Mouse (Mus musculus) neural tube, embryonic 13.5 days (tissue): Measurements from ENCODE around the gene Irak2. TPM values are rescaled to one million over a fixed set of nuclear protein-coding genes. Genes with fewer than 3 reads are reported as not detected.
A peak's percentile ranks its signal among the peaks of the same experiment; 100 is the strongest.

Source experiments
- ATAC-seq: fragments of 200-750 bp; cut with Nextera tagmentation; 2 replicates; pipeline ENCODE4 v1.8.0; 2017; ENCODE audit warnings: low read depth, mild to moderate bottlenecking, moderate TSS enrichment, moderate library complexity
- H3K27ac ChIP-seq: fragments of 300-500 bp; sonication (generic); replicated peaks from 2 replicates; pipeline ENCODE4 v1.5.1; 2015; ENCODE audit warnings: moderate library complexity, mild to moderate bottlenecking, inconsistent platforms
- H3K27me3 ChIP-seq: fragments of 300-500 bp; sonication (generic); 2 replicates; pipeline ENCODE4 v1.6.1; 2015; ENCODE audit warnings: mild to moderate bottlenecking, inconsistent platforms
- H3K36me3 ChIP-seq: fragments of 300-500 bp; sonication (generic); 2 replicates; pipeline ENCODE4 v1.6.1; 2015; ENCODE audit warnings: mild to moderate bottlenecking, inconsistent platforms
- H3K4me1 ChIP-seq: fragments of 300-500 bp; sonication (generic); replicated peaks from 2 replicates; pipeline ENCODE4 v1.6.1; 2015; ENCODE audit warnings: inconsistent platforms
- H3K4me2 ChIP-seq: fragments of 300-500 bp; sonication (generic); 2 replicates; pipeline ENCODE4 v1.6.1; 2015; ENCODE audit warnings: inconsistent platforms, mild to moderate bottlenecking, moderate library complexity
- H3K4me3 ChIP-seq: fragments of 300-500 bp; sonication (generic); 2 replicates; pipeline ENCODE4 v1.5.1; 2015; ENCODE audit warnings: mild to moderate bottlenecking, inconsistent platforms
- H3K9ac ChIP-seq: fragments of 300-500 bp; sonication (generic); 2 replicates; pipeline ENCODE4 v1.6.1; 2015; ENCODE audit warnings: moderate library complexity, mild to moderate bottlenecking, inconsistent platforms
- H3K9me3 ChIP-seq: fragments of 300-500 bp; sonication (generic); 2 replicates; pipeline ENCODE4 v1.6.1; 2016; ENCODE audit warnings: inconsistent platforms
- WGBS: fragments of 180-500 bp; shearing (Covaris S2); methylation state at CpG from one replicate; pipeline ENCODE4 v1.1.7; 2015; 5-methylcytosine and 5-hydroxymethylcytosine counted together
- microRNA-seq: library from miRNA; unstranded; fragments of <30 nt; microRNA quantifications from one replicate; pipeline ENCODE4, GENCODE M21; 2016
- polyA plus RNA-seq: library from polyadenylated mRNA; unstranded; fragments of >200 nt; fragmentation: Nextera tagmentation; extraction: Ambion mirVana; gene quantifications from 2 replicates; pipeline ENCODE4 v1.2.1, GENCODE M21; 2015

Irak2 gene
- polyA plus RNA-seq, 1 experiment from 2014 or later: 2.5 TPM

DNA sequence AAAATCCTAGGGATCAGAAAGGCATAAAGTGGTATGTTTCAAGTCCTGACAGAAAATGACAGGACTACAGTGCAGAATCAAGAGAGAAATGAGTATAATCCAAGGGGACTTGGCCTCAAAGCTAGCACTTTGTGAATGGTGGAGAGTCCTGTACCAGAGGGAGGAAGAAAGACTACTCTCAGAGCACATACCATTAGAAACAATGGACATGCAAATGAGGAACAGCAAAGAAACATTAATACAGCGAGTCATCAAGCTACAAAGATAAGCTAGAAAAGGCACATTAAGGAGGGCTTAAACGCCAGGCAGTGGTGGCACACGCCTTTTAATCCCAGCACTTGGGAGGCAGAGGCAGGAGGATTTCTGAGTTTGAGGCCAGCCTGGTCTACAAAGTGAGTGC lies 93.0 kb downstream of the Irak2 start:
- Histone ChIP-seq H3K9ac (no peak overlapping the region), H3K4me3 (no peak overlapping the region)
- 94% methylated on average over 3 of the region's 3 CpGs for WGBS

DNA sequence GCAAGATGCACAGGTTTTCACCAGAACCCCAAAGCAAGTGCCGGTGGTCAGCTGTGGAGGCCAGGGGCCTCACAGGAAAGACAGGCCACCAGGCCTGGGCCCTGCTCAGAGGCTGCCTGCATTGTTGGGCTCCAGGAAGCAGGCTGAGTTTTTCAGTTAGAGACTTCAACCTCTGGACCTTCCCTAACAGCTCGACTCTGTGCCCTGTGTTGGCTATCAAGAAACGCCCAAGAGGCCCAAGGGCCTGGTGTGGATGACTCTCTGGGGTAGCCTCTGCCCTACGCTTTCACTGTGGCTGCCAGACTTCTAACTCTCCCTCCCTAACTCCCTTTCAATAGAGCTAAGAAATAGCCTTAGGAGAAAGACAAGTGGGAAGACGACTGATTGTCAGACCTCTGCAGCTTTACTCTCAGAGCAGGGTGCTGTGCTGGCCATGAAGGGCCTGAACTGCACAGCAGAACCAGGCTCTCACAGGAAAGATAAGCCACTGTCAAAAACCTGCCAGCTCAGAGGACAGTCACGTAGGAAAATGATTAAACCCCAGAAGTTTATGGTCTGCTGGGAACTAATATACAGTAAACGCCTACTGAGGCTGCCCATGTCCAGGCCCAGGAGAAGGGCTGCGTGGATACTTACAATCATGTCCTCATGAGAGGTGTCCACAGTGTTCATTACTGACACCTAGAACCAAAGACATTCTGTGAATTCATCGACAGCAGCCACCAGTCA lies 99.2 kb downstream of the Irak2 start:
- Histone ChIP-seq H3K4me2 (no peak overlapping the region), H3K9me3 (no peaks in the 10 kb centered on the region), H3K27ac (no peak overlapping the region), H3K27me3 (no peaks in the 10 kb centered on the region), H3K4me3 (no peak overlapping the region), H3K36me3 (peaks cover 58% of the 10 kb centered on the region), H3K9ac (no peak overlapping the region), H3K4me1 (peaks cover 20% of the 10 kb centered on the region)
- 94% methylated on average over 9 of the region's 9 CpGs for WGBS
- ATAC-seq: no peak

More for the DNA sequence above, 93.0 kb downstream of the Irak2 start:
- ATAC-seq: no peak
- H3K4me1 ChIP-seq: no peaks in the 10 kb centered on the region
- no peaks in the 10 kb centered on the region for H3K27me3 ChIP-seq
- no peak overlapping the region for H3K4me2 ChIP-seq
- H3K36me3 ChIP-seq: peaks cover 98% of the 10 kb centered on the region
- no peak overlapping the region for H3K27ac ChIP-seq
- H3K9me3 ChIP-seq: no peaks in the 10 kb centered on the region

DNA sequence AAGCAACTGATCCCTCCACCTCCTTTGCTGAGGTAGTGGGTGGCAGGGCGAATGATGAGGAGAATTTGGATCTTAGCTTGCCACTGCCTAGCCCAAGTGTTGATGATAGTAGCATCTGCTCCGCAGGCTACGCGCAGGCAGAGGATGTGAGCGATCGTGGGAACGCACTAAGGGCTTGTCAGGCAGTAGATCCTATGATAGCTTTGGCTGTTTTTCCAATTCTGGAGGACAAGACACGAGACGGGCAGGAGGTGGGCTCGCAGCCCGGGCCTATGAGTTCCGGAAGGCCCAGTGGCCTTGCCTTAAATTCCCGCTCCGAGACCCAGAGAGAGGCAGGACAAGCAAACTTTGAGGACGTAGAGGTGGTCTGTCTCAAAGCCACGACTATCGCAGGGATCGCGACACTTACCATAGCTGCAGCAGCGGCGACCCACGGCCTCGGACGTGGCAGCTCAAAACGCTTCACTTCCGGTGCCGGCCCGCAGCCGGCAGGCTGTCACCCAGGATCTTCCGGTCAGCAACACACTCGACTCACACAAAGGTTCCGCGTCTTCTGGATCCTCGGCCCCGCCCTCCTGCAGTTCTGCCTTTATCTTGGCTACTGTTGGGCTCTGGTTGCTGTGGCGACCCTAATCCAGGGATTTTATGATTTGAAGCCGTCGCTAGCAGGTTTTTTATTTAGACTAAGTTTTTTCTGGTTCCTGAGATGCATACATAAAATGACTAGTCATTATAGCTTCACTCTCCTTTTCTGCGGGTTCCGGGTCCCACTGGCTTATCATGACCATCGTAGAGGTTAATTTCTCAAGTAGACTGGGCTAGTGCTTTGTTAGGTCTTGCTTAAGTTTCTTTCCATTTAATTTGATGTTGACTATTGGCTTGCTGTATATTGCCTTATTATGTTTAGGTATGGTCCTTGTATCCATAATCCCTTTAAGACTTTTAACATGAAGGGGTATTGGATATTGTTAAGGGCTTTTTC lies 102.3 kb downstream of the Irak2 start, which contains the start of gene Sec13:
TSS of gene Sec13 (minus strand) at position 508 of the 982 bp plus-strand sequence.
- no peaks in the 10 kb centered on the region for H3K9me3 ChIP-seq
- H3K36me3 ChIP-seq: peaks cover 30% of the 10 kb centered on the region
- 7% methylated on average over 41 of the region's 41 CpGs for WGBS
- peak within 1 kb of the TSS; percentile 95 for H3K4me2 ChIP-seq
- H3K27ac ChIP-seq: peak within 1 kb of the TSS; percentile 75
- H3K4me1 ChIP-seq: peaks cover 20% of the 10 kb centered on the region
- H3K4me3 ChIP-seq: peak within 1 kb of the TSS; percentile 82
- H3K27me3 ChIP-seq: no peaks in the 10 kb centered on the region; the same call in 1 of the 2 replicates
- ATAC-seq: peak; percentile 88
- peak within 1 kb of the TSS; percentile 91 for H3K9ac ChIP-seq

DNA sequence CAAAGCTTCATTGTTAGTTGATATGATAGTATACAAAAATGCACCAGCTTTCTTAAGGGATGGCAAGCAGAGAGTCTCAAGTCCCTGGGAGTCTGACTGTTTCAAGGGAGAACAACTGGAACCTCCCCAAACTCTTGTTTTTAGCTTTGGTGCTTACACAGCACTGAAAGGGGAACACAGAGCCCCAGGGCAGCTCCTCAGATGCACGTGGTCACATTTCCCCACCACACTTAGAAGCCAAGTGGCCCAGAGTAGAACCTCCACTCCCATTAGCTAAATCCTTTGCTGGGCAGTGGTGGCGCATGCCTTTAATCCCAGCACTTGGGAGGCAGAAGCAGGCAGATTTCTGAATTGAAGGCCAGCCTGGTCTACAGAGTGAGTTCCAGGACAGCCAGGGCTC lies 103.2 kb downstream of the Irak2 start:
- H3K9ac ChIP-seq: no peak overlapping the region
- ATAC-seq: no peak
- no peak overlapping the region; the same call in 1 of the 2 replicates for H3K4me2 ChIP-seq
- no peaks in the 10 kb centered on the region for H3K9me3 ChIP-seq
- peaks cover 20% of the 10 kb centered on the region for H3K4me1 ChIP-seq
- peaks cover 21% of the 10 kb centered on the region for H3K36me3 ChIP-seq
- no peak overlapping the region for H3K4me3 ChIP-seq
- H3K27ac ChIP-seq: no peak overlapping the region
- WGBS: 75% methylated on average over 2 of the region's 2 CpGs
- H3K27me3 ChIP-seq: no peaks in the 10 kb centered on the region; the same call in 1 of the 2 replicates

DNA sequence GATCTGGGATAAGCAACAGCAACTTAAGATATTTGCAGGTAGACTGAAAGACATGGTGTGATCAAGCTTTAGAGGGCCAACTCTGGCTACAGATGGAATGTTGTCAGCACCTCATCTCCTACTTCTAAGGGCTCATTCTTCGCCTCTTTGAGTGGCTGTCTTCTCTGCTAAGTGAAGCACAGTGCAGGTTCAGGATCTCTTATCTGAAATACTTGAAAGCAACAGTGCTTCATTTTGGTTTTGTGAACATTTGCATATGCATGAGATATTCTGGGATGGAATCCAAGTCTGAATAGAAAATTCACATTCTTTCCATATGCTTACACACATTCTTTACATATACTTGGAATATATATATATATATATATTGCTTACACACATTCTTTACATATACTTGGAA lies 104.1 kb downstream of the Irak2 start:
- H3K9ac ChIP-seq: no peak overlapping the region
- peaks cover 16% of the 10 kb centered on the region for H3K36me3 ChIP-seq
- peaks cover 20% of the 10 kb centered on the region for H3K4me1 ChIP-seq
- WGBS: 77% methylated on average over 1 of the region's 1 CpGs
- no peak for ATAC-seq
- no peaks in the 10 kb centered on the region for H3K9me3 ChIP-seq
- H3K27ac ChIP-seq: no peak overlapping the region
- H3K27me3 ChIP-seq: no peaks in the 10 kb centered on the region; the same call in 1 of the 2 replicates
- H3K4me3 ChIP-seq: no peak overlapping the region
- H3K4me2 ChIP-seq: no peak overlapping the region

DNA sequence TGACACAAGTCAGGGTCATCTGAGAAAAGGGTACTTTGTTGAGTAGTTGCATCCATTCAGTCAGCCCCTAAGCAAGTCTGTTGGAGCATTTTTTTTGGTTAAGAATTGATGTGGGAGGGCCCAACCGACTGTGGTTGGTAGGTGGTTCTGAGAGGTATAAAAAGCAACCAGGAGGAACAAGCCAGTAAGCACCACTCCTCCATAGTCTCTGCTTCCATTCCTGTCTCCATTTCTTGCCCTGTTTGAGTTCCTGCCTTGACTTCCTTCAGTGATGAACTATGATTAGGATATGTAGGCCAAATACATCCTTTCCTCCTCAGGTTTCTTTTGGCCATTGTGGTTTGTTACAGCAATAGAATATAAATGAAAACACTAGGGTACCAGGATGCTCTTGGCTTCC lies 104.8 kb downstream of the Irak2 start:
- H3K27me3 ChIP-seq: no peaks in the 10 kb centered on the region; the same call in 1 of the 2 replicates
- H3K9ac ChIP-seq: no peak overlapping the region
- no peaks in the 10 kb centered on the region for H3K9me3 ChIP-seq
- H3K4me2 ChIP-seq: no peak overlapping the region
- H3K36me3 ChIP-seq: peaks cover 14% of the 10 kb centered on the region; the same call in 1 of the 2 replicates
- H3K27ac ChIP-seq: no peak overlapping the region
- ATAC-seq: no peak
- H3K4me1 ChIP-seq: peaks cover 20% of the 10 kb centered on the region
- WGBS: 61% methylated on average over 1 of the region's 1 CpGs
- no peak overlapping the region for H3K4me3 ChIP-seq

Small RNAs within 50 kb of the gene (microRNA-seq; reads per million reads assigned to microRNA genes)
- gene Mir7042: not detected

Other genes with a start within 250 kb of the Irak2 start
- gene Ttll3, start 249.2 kb upstream of the Irak2 start, polyA plus RNA-seq: 9.9 and 11.3 TPM in 2 replicates
- gene Rpusd3, start 219.1 kb upstream of the Irak2 start, polyA plus RNA-seq: 19.2 and 19.7 TPM in 2 replicates
- gene Cidec, start 202.7 kb upstream of the Irak2 start, polyA plus RNA-seq: not detected in 2 replicates
- 91.8 and 95.8 TPM in 2 replicates for gene Jagn1, start 195.9 kb upstream of the Irak2 start, polyA plus RNA-seq
- gene Il17re, start 180.0 kb upstream of the Irak2 start, polyA plus RNA-seq: 0.37 and 0.38 TPM in 2 replicates
- gene Il17rc, start 167.0 kb upstream of the Irak2 start, polyA plus RNA-seq: 2.1 and 2.9 TPM in 2 replicates
- 78.9 and 79.0 TPM in 2 replicates for gene Creld1, start 155.2 kb upstream of the Irak2 start, polyA plus RNA-seq
- 5.2 and 5.6 TPM in 2 replicates for gene Prrt3, start 136.5 kb upstream of the Irak2 start, polyA plus RNA-seq
- 103 and 108 TPM in 2 replicates for gene Emc3, start 106.8 kb upstream of the Irak2 start, polyA plus RNA-seq
- 1.8 and 2.1 TPM in 2 replicates for gene Fancd2, start 106.8 kb upstream of the Irak2 start, polyA plus RNA-seq
- gene Fancd2os, start 37.8 kb upstream of the Irak2 start, polyA plus RNA-seq: 0.18 TPM in 1 of 2 replicates, not detected in the other
- gene Brk1, start 33.7 kb upstream of the Irak2 start, polyA plus RNA-seq: 241 and 242 TPM in 2 replicates
- 65.9 and 66.8 TPM in 2 replicates for gene Vhl, start 14.5 kb upstream of the Irak2 start, polyA plus RNA-seq
- gene Tatdn2, start 58.6 kb downstream of the Irak2 start, polyA plus RNA-seq: 0.61 and 1.1 TPM in 2 replicates
- gene Ghrl, start 81.4 kb downstream of the Irak2 start, polyA plus RNA-seq: 0.22 and 0.80 TPM in 2 replicates
- 218 and 236 TPM in 2 replicates for gene Sec13, start 102.3 kb downstream of the Irak2 start, polyA plus RNA-seq